Mouse (Mus musculus): ENCODE measurements around the gene Rapgef3. TPM values are rescaled to one million over a fixed set of nuclear protein-coding genes. Genes with fewer than 3 reads are reported as not detected.

Gene Rapgef3
- polyA plus RNA-seq, 1 experiment = 36.5 TPM

GRCm38 (mm10) chr15:97696616-97697015 is 71.2 kb downstream of the Rapgef3 start:
- TF ChIP-seq CTCF (IDR thresholded peaks at IDR 0.05; ENCODE audit: borderline replicate concordance, insufficient read depth, low read depth, low read length) (no peak), POLR2A (IDR thresholded peaks at IDR 0.05; ENCODE audit: borderline replicate concordance, insufficient read depth, low read length) (no peak)
- Histone ChIP-seq H3K27me3 (ENCODE audit: control insufficient read depth, insufficient read depth, low read length) (no peaks in the 10 kb centered on the region), H3K4me1 (ENCODE audit: control insufficient read depth, insufficient read depth, low read length) (no peaks in the 10 kb centered on the region), H3K27ac (ENCODE audit: insufficient read depth, low read length) (no peak overlapping the region), H3K4me3 (replicated peaks; ENCODE audit: insufficient read depth, low read depth, low read length) (no peak overlapping the region)
- DNase-seq = no peak
- 90% methylated on average over 10 of the region's 10 CpGs for WGBS

Other genes with a start within 250 kb of the Rapgef3 start
- 25.3 and 26.0 TPM in 2 replicates for gene Rpap3, start 62.1 kb downstream of the Rapgef3 start, polyA plus RNA-seq (2012; rRNA removed)
- 1.7 and 1.8 TPM in 2 replicates for gene Endou, start 36.6 kb downstream of the Rapgef3 start, polyA plus RNA-seq (2012; rRNA removed)
- 129 and 133 TPM in 2 replicates for gene Slc48a1, start 10.5 kb upstream of the Rapgef3 start, polyA plus RNA-seq (2012; rRNA removed)
- 38.3 and 40.9 TPM in 2 replicates for gene Hdac7, start 76.5 kb upstream of the Rapgef3 start, polyA plus RNA-seq (2012; rRNA removed)
- 0.41 and 0.46 TPM in 2 replicates for gene Vdr, start 142.7 kb upstream of the Rapgef3 start, polyA plus RNA-seq (2012; rRNA removed)
- 74.1 and 74.5 TPM in 2 replicates for gene Tmem106c, start 196.2 kb upstream of the Rapgef3 start, polyA plus RNA-seq (2012; rRNA removed)
- 2.2 and 2.4 TPM in 2 replicates for gene Col2a1, start 236.7 kb upstream of the Rapgef3 start, polyA plus RNA-seq (2012; rRNA removed)